Mouse (Mus musculus) liver, embryonic 14.5 days (tissue): ENCODE data around the gene Dnajc22. TPM values are rescaled to one million over a fixed set of nuclear protein-coding genes. Genes with fewer than 3 reads are reported as not detected.

Experiments used
- ATAC-seq: fragments of 200-750 bp; cut with Nextera tagmentation; 2 replicates; pipeline ENCODE4 v1.8.0; 2017; ENCODE audit warnings: moderate number of reproducible peaks, mild to moderate bottlenecking, moderate library complexity; ENCODE audit not compliant: insufficient read depth
- DNase-seq, 3 experiments: peaks; one replicate each; pipeline ENCODE4 v3.0.0-alpha.2; 2012 to 2013; ENCODE audit warnings: low read depth in 3 of 3, low spot score in 3 of 3
- H3K27ac ChIP-seq: fragments of 300-500 bp; sonication (generic); 2 replicates; pipeline ENCODE4 v1.5.1; 2014; ENCODE audit warnings: moderate library complexity, mild to moderate bottlenecking, control low read depth, inconsistent platforms
- H3K27me3 ChIP-seq: fragments of 300-500 bp; sonication (generic); 2 replicates; pipeline ENCODE4 v1.6.1; 2014; ENCODE audit warnings: mild to moderate bottlenecking, low read length, moderate library complexity; ENCODE audit not compliant: control insufficient read depth, insufficient read depth
- H3K36me3 ChIP-seq: fragments of 300-500 bp; sonication (generic); replicated peaks from 2 replicates; pipeline ENCODE4 v1.6.1; 2014; ENCODE audit warnings: low read depth; ENCODE audit not compliant: control insufficient read depth, insufficient read depth
- H3K4me1 ChIP-seq, 2 experiments: fragments of 200-500 bp in 1 of 2; fragments of 300-500 bp in 1 of 2; sonication (generic) in 1 of 2; replicated peaks; 2 replicates each; pipeline ENCODE4 v1.6.1; 2012 to 2014; ENCODE audit warnings: antibody characterized with exemption in 1 of 2, inconsistent platforms in 1 of 2, low read length in 1 of 2; ENCODE audit not compliant: control insufficient read depth in 2 of 2, insufficient read depth in 2 of 2
- H3K4me2 ChIP-seq: fragments of 300-500 bp; sonication (generic); 2 replicates; pipeline ENCODE4 v1.6.1; 2014; ENCODE audit warnings: low read depth, mild to moderate bottlenecking, control low read depth, moderate library complexity
- H3K4me3 ChIP-seq, 2 experiments: fragments of 200-500 bp in 1 of 2; fragments of 300-500 bp in 1 of 2; sonication (generic) in 1 of 2; 2 replicates each; pipeline ENCODE4 v1.5.1; 2012 to 2014; ENCODE audit warnings: low read depth in 2 of 2, low read length in 2 of 2, mild to moderate bottlenecking in 2 of 2, control low read depth in 1 of 2, inconsistent platforms in 1 of 2, moderate library complexity in 1 of 2; ENCODE audit not compliant: insufficient read depth in 1 of 2
- H3K9ac ChIP-seq: fragments of 300-500 bp; sonication (generic); replicated peaks from 2 replicates; pipeline ENCODE4 v1.6.1; 2014; ENCODE audit warnings: mild to moderate bottlenecking, control low read depth, moderate library complexity
- H3K9me3 ChIP-seq: fragments of 300-500 bp; sonication (generic); 2 replicates; pipeline ENCODE4 v1.6.1; 2016; ENCODE audit warnings: low read length, mixed read lengths; ENCODE audit not compliant: control insufficient read depth
- CTCF ChIP-seq: IDR thresholded peaks from 2 replicates; pipeline ENCODE4 v1.5.1; 2016; ENCODE audit warnings: antibody characterized with exemption, low read depth, control low read depth
- EP300 ChIP-seq: IDR thresholded peaks from 2 replicates; pipeline ENCODE4 v1.6.1; 2016; ENCODE audit warnings: antibody characterized with exemption, low read depth
- WGBS: fragments of 180-500 bp; shearing (Covaris S2); extraction: QIAGEN DNeasy Blood & Tissue Kit; methylation state at CpG from one replicate; pipeline ENCODE4 v1.1.7; 2014; ENCODE audit not compliant: insufficient replicate concordance; 5-methylcytosine and 5-hydroxymethylcytosine counted together
- polyA plus RNA-seq, 2 experiments: library from polyadenylated mRNA; depleted of rRNA in 1 of 2; stranded (reverse) in 1 of 2; unstranded in 1 of 2; fragments of >200 nt; fragmentation: Nextera tagmentation in 1 of 2; extraction: Ambion mirVana in 1 of 2; gene quantifications; 2 replicates each; pipeline versions ENCODE4 v1.2.1 to v1.2.3; 2012 to 2014

Dnajc22 gene
- polyA plus RNA-seq, 2 experiments: 11.4 to 11.6 TPM

- DNase-seq (no peak), ATAC-seq (no peak)
- TF ChIP-seq EP300 (no peak), CTCF (no peak)
- Histone ChIP-seq H3K9ac (no peak overlapping the region), H3K4me3 (peak overlapping the region in 1 of 2 experiments; percentile 34; a peak in 2 of 4 replicates), H3K27ac (no peak overlapping the region), H3K4me1 (peaks cover 0 to 2% of the 10 kb centered on the region in 2 experiments; a peak in 1 of 4 replicates), H3K36me3 (no peaks in the 10 kb centered on the region), H3K9me3 (no peaks in the 10 kb centered on the region), H3K27me3 (peaks cover 81% of the 10 kb centered on the region), H3K4me2 (peak overlapping the region; percentile 52)
- under 1% methylated on average over 57 of the region's 58 CpGs for WGBS
These were observed 4.0 kb downstream of the Dnajc22 start for GRCm38 (mm10) chr15:99096831-99097500.

DNA sequence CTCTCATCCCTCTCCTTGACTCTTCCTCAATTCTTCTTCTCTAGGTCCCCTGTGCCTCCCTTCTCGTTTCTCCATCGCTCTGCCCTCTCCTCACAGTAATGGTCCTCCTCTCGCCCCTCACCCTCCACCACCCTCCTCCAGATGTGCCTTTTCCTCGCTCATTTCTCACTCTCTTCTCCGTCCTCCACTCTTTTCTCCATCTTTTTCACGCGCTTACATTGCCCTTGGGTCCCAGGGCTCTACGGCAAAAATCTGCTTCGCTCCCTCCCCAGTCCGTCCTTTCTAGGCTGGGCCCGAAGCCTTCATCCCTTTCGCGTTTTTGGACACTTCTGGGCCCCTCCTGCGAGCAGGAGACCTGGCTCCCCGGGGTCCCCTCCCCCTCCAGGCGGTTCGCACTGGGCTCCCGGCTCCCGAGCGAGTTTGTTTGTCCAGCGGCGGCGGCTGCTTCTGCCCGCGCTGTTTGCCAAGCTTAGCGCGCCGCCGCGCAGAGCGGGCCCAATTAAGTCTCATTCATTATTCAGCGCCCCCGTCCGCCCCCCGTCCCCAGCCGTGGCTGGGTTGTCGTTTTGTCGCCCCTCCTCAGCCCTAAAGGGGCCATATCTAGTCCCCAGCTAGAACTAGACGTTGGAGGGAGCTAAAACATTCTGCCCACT lies 5.0 kb downstream of the Dnajc22 start:
- Histone ChIP-seq H3K4me2 (peak overlapping the region; percentile 52), H3K9me3 (no peaks in the 10 kb centered on the region), H3K4me1 (no peaks in the 10 kb centered on the region), H3K27ac (no peak overlapping the region), H3K4me3 (peak overlapping the region in 1 of 2 experiments; percentile 18; a peak in 1 of 4 replicates), H3K9ac (no peak overlapping the region), H3K36me3 (no peaks in the 10 kb centered on the region), H3K27me3 (peaks cover 71% of the 10 kb centered on the region)
- ATAC-seq (no peak), DNase-seq (no peak)
- WGBS: 2% methylated on average over 39 of the region's 39 CpGs
- TF ChIP-seq CTCF (no peak), EP300 (no peak)

GRCm38 (mm10) chr15:99098493-99098861 lies 5.5 kb downstream of the Dnajc22 start:
- Histone ChIP-seq H3K9me3 (no peaks in the 10 kb centered on the region), H3K27ac (no peak overlapping the region), H3K4me1 (no peaks in the 10 kb centered on the region), H3K4me2 (peak overlapping the region; percentile 52), H3K9ac (no peak overlapping the region), H3K4me3 (peak overlapping the region in 1 of 2 experiments; percentile 18; a peak in 1 of 4 replicates), H3K27me3 (peaks cover 65% of the 10 kb centered on the region), H3K36me3 (no peaks in the 10 kb centered on the region)
- TF ChIP-seq CTCF: no peak
- no peak for ATAC-seq
- WGBS: under 1% methylated on average over 9 of the region's 9 CpGs
- no peak for DNase-seq

DNA sequence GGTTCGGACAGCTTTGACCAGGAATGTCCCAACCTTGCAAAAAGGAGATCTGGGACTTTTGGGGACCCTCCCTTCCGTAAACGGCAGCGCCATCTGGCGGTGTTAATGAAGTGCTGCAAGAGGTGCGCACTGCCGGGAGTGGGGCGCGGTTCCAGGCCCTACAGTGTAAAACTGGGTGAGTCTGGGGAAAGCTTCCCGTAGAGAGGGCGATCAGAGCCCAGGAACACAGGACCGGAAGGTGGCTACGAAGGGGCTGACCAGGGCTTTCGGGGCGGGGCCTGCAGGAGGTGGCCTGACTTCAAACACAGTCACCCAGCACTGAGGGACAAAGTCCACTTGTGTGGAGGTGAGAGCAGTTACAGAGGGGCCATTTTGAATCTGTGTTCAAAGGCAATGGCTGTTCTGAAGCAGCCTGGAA lies 6.2 kb downstream of the Dnajc22 start:
- TF ChIP-seq EP300: no peak
- TF ChIP-seq CTCF: peak; percentile 86
- H3K4me2 ChIP-seq: no peak overlapping the region; the same call in 1 of the 2 replicates
- peak overlapping the region; percentile 17 to 46 for H3K4me3 ChIP-seq
- no peaks in the 10 kb centered on the region for H3K36me3 ChIP-seq
- H3K4me1 ChIP-seq: no peaks in the 10 kb centered on the region
- 2% methylated on average over 15 of the region's 15 CpGs for WGBS
- no peak overlapping the region; the same call in 1 of the 2 replicates for H3K9ac ChIP-seq
- no peak overlapping the region for H3K27ac ChIP-seq
- H3K27me3 ChIP-seq: peaks cover 59% of the 10 kb centered on the region
- DNase-seq (no peak), ATAC-seq (peak; percentile 78)
- no peaks in the 10 kb centered on the region for H3K9me3 ChIP-seq

DNA sequence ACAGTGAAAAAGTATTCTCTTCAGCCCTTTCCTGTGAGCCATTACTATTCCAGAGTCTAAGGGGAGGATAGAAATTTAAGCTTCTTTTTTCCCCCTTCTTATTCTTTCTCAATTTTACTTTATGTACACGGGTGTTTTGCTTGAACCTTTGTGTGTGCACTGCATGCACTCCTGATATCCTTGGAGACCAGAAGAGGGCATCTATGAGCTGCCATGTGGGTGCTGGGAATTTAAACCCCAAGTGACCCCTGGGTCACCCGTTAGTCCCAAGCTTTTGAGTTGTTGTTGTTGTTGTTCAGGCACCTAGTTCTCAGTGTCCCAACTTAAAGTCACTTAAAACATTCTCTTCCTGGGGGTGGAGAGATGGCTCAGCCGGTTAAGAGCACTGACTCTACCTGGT lies 7.0 kb downstream of the Dnajc22 start:
- Histone ChIP-seq H3K4me1 (no peaks in the 10 kb centered on the region), H3K9ac (no peak overlapping the region), H3K4me3 (peak overlapping the region; percentile 30 to 46), H3K27me3 (peaks cover 52% of the 10 kb centered on the region), H3K27ac (no peak overlapping the region), H3K36me3 (no peaks in the 10 kb centered on the region), H3K9me3 (no peaks in the 10 kb centered on the region), H3K4me2 (peak overlapping the region; percentile 36)
- WGBS: 31% methylated on average over 3 of the region's 3 CpGs
- TF ChIP-seq CTCF (peak; percentile 14; the same call in 1 of the 2 replicates), EP300 (no peak)
- no peak for ATAC-seq
- no peak for DNase-seq
